Mouse (Mus musculus): ENCODE data around the gene Coil.

The Coil gene

GRCm38 (mm10) chr11:89005473-89005872, 35.4 kb downstream of the Coil start:
- no peak for DNase-seq (ENCODE audit: low read depth, low spot score)

- no peak for DNase-seq (ENCODE audit: low read depth, low spot score)
Measured at GRCm38 (mm10) chr11:89006404-89006803, 36.4 kb downstream of the Coil start.

DNA sequence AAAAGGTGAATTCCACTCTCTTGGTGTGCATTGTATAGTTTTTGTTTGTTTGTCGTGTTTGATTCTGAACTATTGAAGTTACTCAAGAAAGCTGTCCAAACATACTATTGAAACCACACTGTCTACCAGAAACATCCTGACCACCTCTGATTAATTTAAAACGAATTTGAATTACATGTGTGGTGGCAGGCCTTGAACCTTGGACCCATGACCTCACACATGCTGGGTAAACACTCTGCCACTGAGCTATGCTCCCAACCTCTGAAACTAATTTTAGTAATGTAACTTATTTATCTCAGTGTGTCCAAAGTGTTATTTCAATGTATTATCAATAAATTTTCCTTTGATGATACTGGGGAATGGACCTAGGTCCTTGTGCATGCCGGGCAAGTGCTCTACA, 37.5 kb downstream of the Coil start:
- no peak for DNase-seq (ENCODE audit: low read depth, low spot score)

- DNase-seq (ENCODE audit: low read depth, low spot score): no peak
Measured at GRCm38 (mm10) chr11:89009066-89009465, 39.0 kb downstream of the Coil start.

DNA sequence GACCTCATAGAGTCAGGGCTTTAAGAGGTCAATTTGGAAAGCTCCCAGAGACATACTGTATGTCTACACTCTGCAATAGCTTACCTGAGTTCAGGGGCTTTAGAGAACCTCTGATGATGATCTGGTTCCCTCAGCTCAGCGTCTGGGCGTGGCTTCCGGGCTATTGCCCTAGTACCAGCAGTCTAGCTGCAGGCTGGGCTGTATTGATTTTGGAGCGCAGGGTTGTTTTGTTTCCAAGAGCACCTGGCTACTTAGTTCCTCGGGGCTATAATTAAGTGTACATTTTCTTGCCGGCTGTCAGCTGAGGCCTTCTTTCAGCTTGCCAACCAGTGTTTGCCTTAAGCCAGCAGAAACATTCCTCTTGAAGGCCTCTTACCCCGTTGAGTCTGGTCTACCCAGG, 39.4 kb downstream of the Coil start:
- no peak for DNase-seq (ENCODE audit: low read depth, low spot score)

DNA sequence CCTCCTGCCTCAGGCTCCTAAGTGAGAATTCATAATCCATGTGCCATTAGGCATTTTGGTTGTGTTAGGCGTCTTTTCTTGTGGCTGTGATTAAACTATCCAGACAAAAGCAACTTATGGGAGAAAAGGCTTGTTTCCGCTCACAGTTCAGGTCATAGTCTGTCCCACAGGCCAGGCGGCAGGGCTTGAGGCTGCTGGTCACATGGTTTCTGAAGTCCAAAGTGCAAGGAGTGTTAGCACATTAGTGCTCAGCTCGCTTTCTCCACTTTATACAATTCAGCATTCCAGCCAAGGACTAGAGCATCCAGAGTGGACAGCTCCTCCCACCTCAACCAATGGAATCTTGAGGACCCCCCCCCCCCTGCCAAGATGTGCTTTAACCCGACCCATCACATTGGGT, 42.2 kb downstream of the Coil start:
- DNase-seq (ENCODE audit: low read depth, low spot score): no peak

DNA sequence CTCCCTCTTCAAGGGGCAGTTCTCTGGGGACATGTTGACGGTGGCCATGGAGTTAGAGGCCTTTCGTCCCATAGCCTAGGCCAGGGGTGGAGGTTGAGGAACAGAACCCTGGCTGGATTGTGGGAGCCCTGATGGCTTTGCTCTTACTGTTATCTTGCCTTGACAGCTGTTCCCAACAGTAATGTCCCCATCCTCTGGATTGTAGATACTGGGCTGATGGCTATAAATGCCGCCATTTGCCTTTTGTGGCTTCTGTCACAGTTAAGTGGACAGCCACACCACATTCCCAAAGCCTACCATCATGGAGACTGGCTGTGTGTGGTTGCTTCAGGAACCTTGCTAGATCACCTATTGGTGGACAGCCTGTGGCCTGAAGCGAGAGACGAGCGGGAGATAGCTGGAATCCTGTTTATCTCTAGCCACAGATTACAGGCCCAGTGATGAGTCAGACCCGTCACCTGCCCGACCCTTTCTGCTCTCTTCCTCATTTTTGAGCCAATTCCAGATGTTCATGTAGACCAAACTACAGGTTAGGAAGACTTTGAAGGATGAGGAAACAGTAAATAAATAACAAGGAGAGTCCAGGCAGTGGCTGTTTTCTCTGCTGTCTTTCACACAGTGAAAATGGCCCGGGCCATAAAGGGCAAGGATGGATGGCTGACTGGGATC, 47.6 kb downstream of the Coil start:
- DNase-seq (ENCODE audit: low read depth, low spot score): no peak

GRCm38 (mm10) chr11:89020681-89021305, 50.7 kb downstream of the Coil start:
- DNase-seq (ENCODE audit: low read depth, low spot score): no peak

- DNase-seq (ENCODE audit: low read depth, low spot score): no peak
Measured at GRCm38 (mm10) chr11:89021687-89022086, 51.6 kb downstream of the Coil start.

DNA sequence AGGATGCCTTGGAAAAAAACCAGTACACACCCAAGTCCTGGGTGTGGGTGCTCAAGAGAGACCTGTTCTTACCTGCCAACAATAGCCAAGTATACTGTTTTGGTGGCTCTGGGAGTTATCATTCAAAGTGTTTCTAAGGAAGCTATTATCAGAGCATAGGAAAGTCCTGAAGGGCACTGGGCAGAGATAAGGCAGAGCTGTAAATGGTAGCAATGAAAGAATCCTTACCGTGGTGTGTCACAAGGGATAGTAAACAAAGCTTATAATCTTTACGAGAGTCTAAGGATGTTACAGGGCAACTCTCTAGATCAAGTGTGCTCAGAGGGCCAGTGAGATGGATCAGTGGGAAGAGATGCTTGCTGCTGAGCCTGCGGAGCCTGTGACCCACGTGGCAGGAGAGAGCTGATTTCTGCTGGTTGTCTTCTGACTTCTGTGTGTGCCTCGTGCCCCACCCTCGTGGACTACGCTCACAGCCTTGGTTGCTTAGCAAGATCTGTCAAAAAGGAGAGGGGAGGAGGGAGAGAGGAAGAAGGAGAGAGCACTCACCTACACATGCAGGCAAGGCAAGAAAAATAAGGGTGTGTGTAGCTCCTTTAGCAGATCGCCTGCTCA, 52.2 kb downstream of the Coil start:
- no peak for DNase-seq (ENCODE audit: low read depth, low spot score)

GRCm38 (mm10) chr11:89023477-89023876, 53.4 kb downstream of the Coil start:
- DNase-seq (ENCODE audit: low read depth, low spot score): no peak

GRCm38 (mm10) chr11:89024181-89024881, 54.3 kb downstream of the Coil start:
- no peak for DNase-seq (ENCODE audit: low read depth, low spot score)

- no peak for DNase-seq (ENCODE audit: low read depth, low spot score)
Measured at GRCm38 (mm10) chr11:89025603-89026002, 55.6 kb downstream of the Coil start.

DNA sequence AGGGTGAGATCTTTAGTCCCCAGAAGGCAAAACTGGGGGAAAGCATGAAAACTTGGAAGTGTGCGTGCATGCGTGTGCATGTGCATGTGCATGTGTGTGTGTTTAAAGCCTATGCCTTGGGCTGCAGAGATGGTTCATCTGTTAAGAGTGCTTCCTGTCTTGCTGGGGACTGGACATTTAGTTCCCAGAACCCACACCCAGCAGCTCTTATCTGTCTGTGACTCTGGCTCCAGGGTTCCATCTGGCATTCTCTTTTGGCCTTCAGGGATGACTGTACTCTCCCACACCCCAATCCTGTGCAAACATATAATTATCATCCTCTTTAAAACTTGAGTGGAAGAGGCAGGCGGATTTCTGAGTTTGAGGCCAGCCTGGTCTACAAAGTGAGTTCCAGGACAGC, 56.1 kb downstream of the Coil start:
- DNase-seq (ENCODE audit: low read depth, low spot score): no peak

DNA sequence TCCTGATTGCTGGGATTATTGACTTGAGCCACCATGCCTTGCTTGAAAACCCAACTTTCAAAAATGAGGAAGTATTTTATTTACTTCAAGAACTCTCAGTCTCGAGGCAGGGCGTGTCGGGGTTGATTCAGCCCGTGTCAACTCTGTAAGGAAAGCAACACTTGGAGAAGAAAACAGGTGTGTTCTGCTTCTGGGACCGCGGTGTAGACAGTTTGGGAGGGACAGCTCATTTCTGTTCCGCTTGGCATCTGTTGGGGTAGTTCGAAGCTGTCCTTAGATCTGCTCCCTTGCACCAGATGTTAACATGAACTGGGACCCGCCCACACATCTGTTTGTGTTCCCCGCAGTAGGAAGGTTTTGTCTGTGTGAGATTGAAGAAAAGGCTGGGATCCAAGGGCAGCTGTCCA, 57.9 kb downstream of the Coil start:
- no peak for DNase-seq (ENCODE audit: low read depth, low spot score)

DNA sequence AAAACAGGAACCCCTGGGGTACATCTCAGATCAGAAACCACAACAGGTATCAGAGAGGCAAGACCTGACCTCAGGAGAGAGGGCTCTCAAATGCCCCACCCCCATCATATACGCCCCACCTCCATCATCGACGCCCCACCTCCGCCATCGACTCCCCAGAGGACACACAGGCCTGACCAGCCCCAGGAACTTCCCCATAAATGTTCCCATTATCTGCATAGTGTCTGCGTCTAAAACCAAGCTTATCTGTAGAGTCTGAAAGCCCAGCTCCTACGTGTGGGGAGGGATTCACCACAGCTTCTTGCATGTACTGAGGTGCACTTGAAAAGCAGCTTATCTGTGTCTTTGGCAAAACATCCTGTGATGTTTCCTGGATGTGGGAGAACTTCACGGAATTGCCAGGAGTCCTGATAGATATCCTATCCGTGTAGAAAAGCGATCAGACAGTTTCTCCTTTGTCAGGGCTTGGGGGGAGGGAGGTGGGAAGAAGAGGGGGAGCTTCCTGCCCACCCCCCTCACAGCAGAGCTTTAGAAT, 58.9 kb downstream of the Coil start:
- DNase-seq (ENCODE audit: low read depth, low spot score): no peak

GRCm38 (mm10) chr11:89030552-89030951, 60.5 kb downstream of the Coil start:
- DNase-seq (ENCODE audit: low read depth, low spot score): no peak

DNA sequence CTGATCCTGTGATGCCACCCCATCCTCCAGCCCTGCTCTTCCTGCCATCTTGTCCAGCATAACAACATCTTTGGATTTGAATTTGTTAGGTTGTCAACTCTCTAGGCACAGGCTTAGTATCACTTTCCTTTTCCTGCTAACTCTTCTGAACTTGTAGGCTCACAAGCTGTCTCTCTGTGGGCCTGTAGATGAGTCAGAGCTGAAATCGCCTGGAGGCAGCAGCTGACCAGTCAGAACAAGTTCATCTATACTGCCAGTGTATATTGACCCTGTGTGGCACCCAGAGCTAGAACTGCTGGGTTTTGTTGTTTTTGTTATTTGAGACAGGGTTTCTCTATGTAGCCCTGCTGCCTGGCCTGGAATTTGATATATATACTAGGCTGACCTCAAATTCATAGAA, 61.1 kb downstream of the Coil start:
- DNase-seq (ENCODE audit: low read depth, low spot score): no peak

- no peak for DNase-seq (ENCODE audit: low read depth, low spot score)
Measured at GRCm38 (mm10) chr11:89034592-89034991, 64.5 kb downstream of the Coil start.

GRCm38 (mm10) chr11:89035552-89035951, 65.5 kb downstream of the Coil start:
- DNase-seq (ENCODE audit: low read depth, low spot score): no peak

GRCm38 (mm10) chr11:89038496-89038895, 68.4 kb downstream of the Coil start:
- DNase-seq (ENCODE audit: low read depth, low spot score): no peak

DNA sequence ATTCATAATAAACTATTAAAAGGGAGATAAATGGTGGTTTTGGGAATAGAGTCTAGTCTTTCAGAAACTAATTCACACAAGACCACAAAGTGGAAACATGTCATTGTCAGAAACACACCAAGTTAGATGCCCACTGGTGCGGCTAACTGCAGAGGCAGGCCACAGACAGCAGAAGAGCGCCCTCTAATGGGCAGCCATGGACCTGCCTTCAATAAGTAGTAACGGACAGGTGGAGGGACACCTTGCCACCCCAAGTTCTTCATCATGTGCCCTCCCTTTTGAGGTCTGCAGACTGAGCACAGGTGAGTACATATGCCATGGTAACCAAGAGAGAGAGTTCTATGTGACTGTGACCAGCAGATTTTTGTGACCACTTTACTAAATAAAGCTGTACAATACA, 69.3 kb downstream of the Coil start:
- DNase-seq (ENCODE audit: low read depth, low spot score): no peak

All from brain, embryonic 18.5 days (tissue).